Mouse (Mus musculus) heart, embryonic 15.5 days (tissue): ENCODE measurements around the gene Nos1. TPM values are rescaled to one million over a fixed set of nuclear protein-coding genes. Genes with fewer than 3 reads are reported as not detected.

Source experiments
- ATAC-seq: fragments of 200-750 bp; cut with Nextera tagmentation; replicated peaks from 2 replicates; pipeline ENCODE4 v1.8.0; 2017; ENCODE audit warnings: low read depth, moderate TSS enrichment; ENCODE audit not compliant: insufficient number of reproducible peaks, insufficient read depth, low FRiP score
- H3K27ac ChIP-seq: fragments of 300-500 bp; sonication (generic); 2 replicates; pipeline ENCODE4 v1.5.1; 2015; ENCODE audit warnings: mild to moderate bottlenecking, inconsistent platforms
- H3K27me3 ChIP-seq: fragments of 300-500 bp; sonication (generic); 2 replicates; pipeline ENCODE4 v1.6.1; 2015; ENCODE audit warnings: inconsistent platforms
- H3K36me3 ChIP-seq: fragments of 300-500 bp; sonication (generic); 2 replicates; pipeline ENCODE4 v1.6.1; 2015; ENCODE audit warnings: mild to moderate bottlenecking, inconsistent platforms
- H3K4me1 ChIP-seq: fragments of 300-500 bp; sonication (generic); replicated peaks from 2 replicates; pipeline ENCODE4 v1.6.1; 2015; ENCODE audit warnings: inconsistent platforms
- H3K4me2 ChIP-seq: fragments of 300-500 bp; sonication (generic); 2 replicates; pipeline ENCODE4 v1.6.1; 2015; ENCODE audit warnings: inconsistent platforms, mild to moderate bottlenecking, moderate library complexity
- H3K4me3 ChIP-seq: fragments of 300-500 bp; sonication (generic); 2 replicates; pipeline ENCODE4 v1.5.1; 2015; ENCODE audit warnings: mild to moderate bottlenecking, inconsistent platforms
- H3K9ac ChIP-seq: fragments of 300-500 bp; sonication (generic); 2 replicates; pipeline ENCODE4 v1.6.1; 2015; ENCODE audit warnings: mild to moderate bottlenecking, inconsistent platforms
- H3K9me3 ChIP-seq: fragments of 300-500 bp; sonication (generic); replicated peaks from 2 replicates; pipeline ENCODE4 v1.6.1; 2016; ENCODE audit warnings: inconsistent platforms
- WGBS: fragments of 180-500 bp; shearing (Covaris S2); methylation state at CpG from one replicate; pipeline ENCODE4 v1.1.7; 2015; ENCODE audit warnings: mixed read lengths; 5-methylcytosine and 5-hydroxymethylcytosine counted together
- polyA plus RNA-seq: library from polyadenylated mRNA; unstranded; fragments of >200 nt; fragmentation: Nextera tagmentation; extraction: Ambion mirVana; gene quantifications from 2 replicates; pipeline ENCODE4 v1.2.1, GENCODE M21; 2015

Gene Nos1
- polyA plus RNA-seq, 1 experiment from 2014 or later, result 0.05 TPM

- Histone ChIP-seq H3K27ac (no peak overlapping the region), H3K9ac (no peak overlapping the region), H3K36me3 (peaks cover 70% of the 10 kb centered on the region), H3K4me1 (no peaks in the 10 kb centered on the region; the same call in 1 of the 2 replicates), H3K4me2 (no peak overlapping the region), H3K4me3 (no peak overlapping the region), H3K9me3 (no peaks in the 10 kb centered on the region), H3K27me3 (no peaks in the 10 kb centered on the region)
- 80% methylated on average over 8 of the region's 8 CpGs for WGBS
- ATAC-seq, result no peak
These were observed 223.8 kb downstream of the Nos1 start for GRCm38 (mm10) chr5:118004619-118005018.

GRCm38 (mm10) chr5:118005728-118006127 lies 224.9 kb downstream of the Nos1 start:
- Histone ChIP-seq H3K9ac (no peak overlapping the region), H3K27me3 (no peaks in the 10 kb centered on the region), H3K36me3 (peaks cover 60% of the 10 kb centered on the region), H3K27ac (no peak overlapping the region), H3K9me3 (no peaks in the 10 kb centered on the region), H3K4me3 (no peak overlapping the region), H3K4me2 (no peak overlapping the region), H3K4me1 (no peaks in the 10 kb centered on the region; the same call in 1 of the 2 replicates)
- ATAC-seq, result no peak
- 89% methylated on average over 1 of the region's 1 CpGs for WGBS

- Histone ChIP-seq H3K27ac (no peak overlapping the region), H3K4me2 (no peak overlapping the region), H3K36me3 (peaks cover 34% of the 10 kb centered on the region), H3K4me1 (peaks cover 2% of the 10 kb centered on the region; the same call in 1 of the 2 replicates), H3K9ac (no peak overlapping the region), H3K9me3 (no peaks in the 10 kb centered on the region), H3K27me3 (no peaks in the 10 kb centered on the region), H3K4me3 (no peak overlapping the region)
- WGBS, result 86% methylated on average over 13 of the region's 13 CpGs
- ATAC-seq, result no peak
These were observed 227.5 kb downstream of the Nos1 start for GRCm38 (mm10) chr5:118008344-118008743.

Other genes with a start within 250 kb of the Nos1 start
- 44.8 and 54.8 TPM in 2 replicates for gene Fbxo21, start 195.7 kb downstream of the Nos1 start, polyA plus RNA-seq
- gene Tesc, start 246.7 kb downstream of the Nos1 start, polyA plus RNA-seq, result 10.1 and 11.0 TPM in 2 replicates